Mouse (Mus musculus): Measurements from ENCODE around the gene Zfp958. TPM values are rescaled to one million over a fixed set of nuclear protein-coding genes. Genes with fewer than 3 reads are reported as not detected.
A peak's percentile ranks its signal among the peaks of the same experiment; 100 is the strongest.
"Not testable (repeated sequence)": the region's sequence is repeated elsewhere in the genome, so short reads cannot be mapped to it uniquely, and the experiment has no call there.

Zfp958 gene
- polyA plus RNA-seq, 1 experiment from 2014 or later: 22.2 TPM

DNA sequence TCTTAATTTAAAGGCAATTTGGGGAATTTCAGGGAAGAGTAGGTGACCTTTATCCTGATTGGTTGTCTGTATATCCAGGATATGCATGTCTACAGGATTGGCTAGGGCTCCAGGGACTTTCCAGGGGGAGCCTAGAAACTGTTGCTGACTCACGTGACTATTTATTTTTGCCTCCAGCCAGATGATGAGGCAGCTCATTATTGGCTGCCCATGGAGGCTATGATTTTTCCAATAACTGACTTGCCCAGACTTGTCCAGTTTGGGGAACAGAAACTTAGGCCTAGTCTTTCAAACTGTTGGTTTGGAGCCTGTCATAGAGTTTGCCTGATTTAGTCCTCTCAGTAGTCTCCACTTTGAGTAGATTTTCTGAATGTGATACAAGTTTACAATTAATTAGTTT lies 14.4 kb downstream of the Zfp958 start:
- H3K9ac ChIP-seq (replicated peaks; ENCODE audit: low read depth, low read length): no peak overlapping the region

DNA sequence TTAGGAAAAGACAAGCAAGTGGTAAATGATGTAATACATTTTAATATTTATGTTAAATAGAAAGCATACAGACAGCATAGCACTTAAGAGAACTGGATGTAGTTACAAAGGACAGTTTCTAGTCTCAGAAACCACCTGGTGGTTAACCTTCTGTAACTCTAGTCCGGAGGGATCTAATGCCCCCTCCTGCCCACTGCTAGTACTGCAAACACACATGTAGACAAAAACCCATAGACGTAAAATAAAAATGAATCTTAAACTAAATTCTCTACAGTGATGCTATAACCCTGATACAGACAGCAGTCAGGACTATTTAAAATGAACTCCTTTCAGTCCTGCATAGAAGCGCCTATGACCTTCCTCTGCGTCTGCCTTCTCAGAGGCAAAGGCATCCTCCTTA lies 24.1 kb downstream of the Zfp958 start:
- peaks cover 2% of the 10 kb centered on the region; the same call in 1 of the 2 replicates for H3K9me3 ChIP-seq (ENCODE audit: control insufficient read depth, low read length)
- H3K4me3 ChIP-seq (ENCODE audit: low read depth, low read length): no peak overlapping the region
- no peak overlapping the region for H3K9ac ChIP-seq (replicated peaks; ENCODE audit: low read depth, low read length)
- 94% methylated on average over 4 of the region's 4 CpGs for WGBS
- no peak overlapping the region for H3K27ac ChIP-seq (ENCODE audit: low read depth, low read length)
- no peaks in the 10 kb centered on the region for H3K27me3 ChIP-seq (ENCODE audit: control insufficient read depth, insufficient read depth, low read length)
- ATAC-seq (ENCODE audit: low read depth): no peak
- H3K4me1 ChIP-seq (ENCODE audit: control insufficient read depth, insufficient read depth, low read length): no peaks in the 10 kb centered on the region
- H3K36me3 ChIP-seq (ENCODE audit: control insufficient read depth, insufficient read depth, low read length): no peaks in the 10 kb centered on the region
- no peak overlapping the region for H3K4me2 ChIP-seq (ENCODE audit: low read depth, low read length)

More for the DNA sequence above, 14.4 kb downstream of the Zfp958 start:
- Histone ChIP-seq H3K9me3 (ENCODE audit: control insufficient read depth, low read length) (peaks cover 31% of the 10 kb centered on the region), H3K4me2 (ENCODE audit: low read depth, low read length) (no peak overlapping the region), H3K36me3 (ENCODE audit: control insufficient read depth, insufficient read depth, low read length) (peaks cover 45% of the 10 kb centered on the region), H3K4me1 (ENCODE audit: control insufficient read depth, insufficient read depth, low read length) (no peaks in the 10 kb centered on the region), H3K27ac (ENCODE audit: low read depth, low read length) (no peak overlapping the region), H3K27me3 (ENCODE audit: control insufficient read depth, insufficient read depth, low read length) (no peaks in the 10 kb centered on the region), H3K4me3 (ENCODE audit: low read depth, low read length) (no peak overlapping the region)
- WGBS: 100% methylated on average over 1 of the region's 1 CpGs
- ATAC-seq (ENCODE audit: low read depth): no peak

DNA sequence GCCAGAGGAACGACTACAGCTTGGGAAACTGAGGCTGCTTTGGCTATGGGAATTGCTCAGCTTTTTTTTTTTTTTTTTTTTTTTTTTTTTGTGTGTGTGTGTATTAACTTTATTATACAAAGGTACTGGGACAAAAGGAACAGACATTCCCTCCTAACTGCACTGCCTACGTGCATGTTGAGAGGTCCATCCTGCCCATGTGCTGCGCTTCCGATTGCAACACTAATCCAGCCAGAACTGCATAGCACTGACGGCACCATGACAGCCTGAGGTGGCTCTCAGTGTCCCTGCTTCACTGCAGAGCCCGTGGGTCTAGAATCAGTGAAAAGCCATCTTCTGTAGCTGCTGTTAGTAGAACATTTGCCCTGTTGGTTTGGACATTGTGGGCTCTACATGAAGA lies 30.0 kb downstream of the Zfp958 start:
- not testable (repeated sequence) for H3K9me3 ChIP-seq (ENCODE audit: control insufficient read depth, low read length); H3K36me3 ChIP-seq (ENCODE audit: control insufficient read depth, insufficient read depth, low read length); H3K27me3 ChIP-seq (ENCODE audit: control insufficient read depth, insufficient read depth, low read length); H3K27ac ChIP-seq (ENCODE audit: low read depth, low read length); H3K9ac ChIP-seq (replicated peaks; ENCODE audit: low read depth, low read length); H3K4me3 ChIP-seq (ENCODE audit: low read depth, low read length); H3K4me2 ChIP-seq (ENCODE audit: low read depth, low read length); ATAC-seq (ENCODE audit: low read depth); H3K4me1 ChIP-seq (ENCODE audit: control insufficient read depth, insufficient read depth, low read length)
- WGBS: 89% methylated on average over 6 of the region's 6 CpGs

DNA sequence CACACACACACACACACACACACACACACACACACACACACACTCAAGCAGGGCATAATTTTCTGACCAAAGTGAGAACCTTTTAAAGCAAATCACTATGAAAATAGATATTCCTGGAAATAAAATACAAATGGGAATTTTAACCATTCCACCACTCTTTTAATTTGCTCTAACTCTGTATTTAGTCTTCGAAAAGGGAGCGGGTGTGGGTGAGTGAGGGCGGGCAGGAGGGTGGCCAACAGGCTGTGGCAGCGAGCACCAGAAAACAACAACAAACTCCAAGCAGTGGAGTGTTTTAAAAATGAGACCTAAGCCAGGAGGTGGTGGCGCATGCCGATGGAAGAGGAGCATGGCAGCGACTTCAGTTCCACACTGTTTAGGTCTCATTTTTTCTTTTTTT lies 43.6 kb downstream of the Zfp958 start:
- H3K4me2 ChIP-seq (ENCODE audit: low read depth, low read length): no peak overlapping the region
- H3K9me3 ChIP-seq (ENCODE audit: control insufficient read depth, low read length): no peaks in the 10 kb centered on the region
- ATAC-seq (ENCODE audit: low read depth): no peak
- H3K4me1 ChIP-seq (ENCODE audit: control insufficient read depth, insufficient read depth, low read length): no peaks in the 10 kb centered on the region
- 89% methylated on average over 7 of the region's 7 CpGs for WGBS
- no peaks in the 10 kb centered on the region for H3K27me3 ChIP-seq (ENCODE audit: control insufficient read depth, insufficient read depth, low read length)
- H3K4me3 ChIP-seq (ENCODE audit: low read depth, low read length): no peak overlapping the region
- no peak overlapping the region for H3K9ac ChIP-seq (replicated peaks; ENCODE audit: low read depth, low read length)
- H3K27ac ChIP-seq (ENCODE audit: low read depth, low read length): no peak overlapping the region
- H3K36me3 ChIP-seq (ENCODE audit: control insufficient read depth, insufficient read depth, low read length): no peaks in the 10 kb centered on the region

DNA sequence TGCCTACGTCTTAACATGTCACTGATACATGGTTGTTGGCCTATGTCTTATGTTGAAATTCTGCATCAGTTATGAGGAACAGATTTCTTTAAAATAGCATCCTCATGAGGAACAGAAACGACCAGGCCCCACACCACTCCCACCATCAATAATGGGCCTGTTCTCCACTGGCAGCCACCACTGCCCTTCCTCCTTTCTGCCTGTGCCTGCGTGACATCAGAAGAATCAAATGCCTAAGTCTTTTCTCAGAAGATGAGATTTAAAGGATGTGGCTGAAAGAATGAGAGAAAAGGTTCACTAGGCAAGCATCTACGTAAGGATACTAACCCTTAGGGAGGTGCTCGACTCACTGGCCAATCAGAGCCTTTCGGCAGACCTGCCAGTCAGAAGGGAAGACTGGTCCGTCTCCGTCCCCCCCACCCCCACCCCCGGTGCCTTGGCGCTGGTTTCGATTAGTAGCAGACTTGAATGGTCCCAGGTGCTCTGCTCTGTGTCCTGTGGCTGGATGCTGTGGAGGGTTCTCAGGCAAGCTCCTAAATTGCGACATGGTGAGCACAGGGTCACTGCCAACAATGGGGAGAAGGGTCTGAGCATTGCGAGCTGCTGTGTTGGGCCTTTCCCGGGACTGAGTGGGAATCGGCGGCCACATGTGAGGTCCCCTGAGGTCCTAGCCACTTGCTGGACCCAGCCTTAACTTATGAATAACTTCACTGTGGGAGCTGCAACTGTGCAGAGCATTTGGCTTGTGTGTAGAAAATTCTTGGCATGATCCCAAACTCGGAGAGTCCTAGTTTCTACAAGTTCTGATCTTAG lies 62.4 kb downstream of the Zfp958 start:
- Histone ChIP-seq H3K9me3 (ENCODE audit: control insufficient read depth, low read length) (no peaks in the 10 kb centered on the region), H3K27me3 (ENCODE audit: control insufficient read depth, insufficient read depth, low read length) (no peaks in the 10 kb centered on the region), H3K4me2 (ENCODE audit: low read depth, low read length) (no peak overlapping the region), H3K9ac (replicated peaks; ENCODE audit: low read depth, low read length) (no peak overlapping the region), H3K36me3 (ENCODE audit: control insufficient read depth, insufficient read depth, low read length) (no peaks in the 10 kb centered on the region), H3K4me1 (ENCODE audit: control insufficient read depth, insufficient read depth, low read length) (peaks cover 3% of the 10 kb centered on the region; the same call in 1 of the 2 replicates), H3K27ac (ENCODE audit: low read depth, low read length) (no peak overlapping the region), H3K4me3 (ENCODE audit: low read depth, low read length) (no peak overlapping the region)
- WGBS: 88% methylated on average over 17 of the region's 17 CpGs
- ATAC-seq (ENCODE audit: low read depth): no peak

DNA sequence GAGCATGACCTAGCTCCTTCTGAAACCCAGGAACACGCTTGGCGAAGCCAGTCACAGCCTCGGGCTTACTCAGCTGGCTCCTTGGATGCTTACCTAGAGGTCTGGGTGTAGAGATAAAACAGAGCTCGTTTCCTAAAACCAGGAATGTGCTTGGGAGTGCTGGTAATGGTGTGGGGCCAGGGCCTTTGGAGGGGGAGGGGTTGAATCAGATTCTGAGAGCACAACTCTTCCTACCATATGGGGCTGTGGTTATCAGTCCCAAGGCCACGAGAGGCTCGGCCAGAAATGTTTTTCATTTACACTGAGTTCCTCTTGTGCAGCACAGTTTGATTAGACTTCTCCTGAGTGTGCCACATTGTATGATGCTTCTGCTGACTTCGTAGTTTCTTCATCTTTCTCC lies 63.6 kb downstream of the Zfp958 start:
- peak overlapping the region; percentile 80 for H3K9ac ChIP-seq (replicated peaks; ENCODE audit: low read depth, low read length)
- peak overlapping the region; percentile 48 for H3K27ac ChIP-seq (ENCODE audit: low read depth, low read length)
- peak overlapping the region; percentile 53 for H3K4me2 ChIP-seq (ENCODE audit: low read depth, low read length)
- peaks cover 3% of the 10 kb centered on the region; the same call in 1 of the 2 replicates for H3K4me1 ChIP-seq (ENCODE audit: control insufficient read depth, insufficient read depth, low read length)
- no peak for ATAC-seq (ENCODE audit: low read depth)
- WGBS: 90% methylated on average over 7 of the region's 7 CpGs
- H3K4me3 ChIP-seq (ENCODE audit: low read depth, low read length): peak overlapping the region; percentile 60
- no peaks in the 10 kb centered on the region for H3K27me3 ChIP-seq (ENCODE audit: control insufficient read depth, insufficient read depth, low read length)
- H3K36me3 ChIP-seq (ENCODE audit: control insufficient read depth, insufficient read depth, low read length): no peaks in the 10 kb centered on the region
- no peaks in the 10 kb centered on the region for H3K9me3 ChIP-seq (ENCODE audit: control insufficient read depth, low read length)

DNA sequence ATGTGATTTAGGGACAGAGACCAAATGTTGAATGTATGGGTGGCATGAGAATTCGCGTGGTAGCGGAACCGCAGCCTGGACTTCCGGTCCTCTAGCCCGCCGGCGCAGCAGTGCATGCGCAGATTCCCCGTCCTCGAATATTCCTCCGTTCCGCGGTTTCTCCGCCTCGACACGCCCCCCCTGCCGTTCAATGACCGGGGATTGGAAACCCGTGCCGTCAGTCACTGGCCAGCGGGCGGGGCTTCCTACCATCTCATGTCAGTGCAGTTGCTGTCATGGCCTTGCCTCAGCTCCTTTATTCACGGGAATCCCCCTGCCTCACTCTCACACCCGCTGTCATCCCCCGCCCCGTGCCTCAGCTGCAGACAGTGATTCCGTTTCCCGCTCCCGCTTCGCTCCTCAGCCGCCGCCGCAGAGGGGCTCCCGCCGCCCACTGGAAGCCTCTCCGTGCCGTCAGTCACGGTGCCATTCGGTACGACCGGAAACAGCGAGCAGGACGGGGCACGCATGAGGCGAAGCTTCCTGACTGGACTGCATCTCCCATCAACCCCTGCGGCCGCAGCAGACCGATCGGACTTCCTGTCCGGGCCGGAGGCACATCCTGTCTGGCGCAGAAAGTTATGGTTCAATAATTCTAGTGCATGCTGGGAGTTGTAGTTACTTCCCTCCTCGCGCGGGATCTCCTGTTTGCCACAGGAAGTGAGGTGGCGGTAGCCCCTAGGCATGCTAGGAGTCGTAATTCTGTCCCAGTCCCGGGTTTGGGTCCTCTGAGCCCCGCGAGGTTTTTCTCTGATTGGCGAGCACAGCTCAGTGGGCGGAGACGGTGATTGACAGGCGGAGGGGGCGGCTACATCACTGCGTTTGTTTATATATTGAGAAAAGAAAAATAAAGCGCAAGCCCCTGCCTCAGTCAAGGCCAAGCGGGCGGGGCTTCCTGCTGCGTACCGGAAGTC lies 64.6 kb downstream of the Zfp958 start:
- Histone ChIP-seq H3K4me3 (ENCODE audit: low read depth, low read length) (peak overlapping the region; percentile 60), H3K27me3 (ENCODE audit: control insufficient read depth, insufficient read depth, low read length) (no peaks in the 10 kb centered on the region), H3K4me2 (ENCODE audit: low read depth, low read length) (peak overlapping the region; percentile 53), H3K9me3 (ENCODE audit: control insufficient read depth, low read length) (no peaks in the 10 kb centered on the region), H3K36me3 (ENCODE audit: control insufficient read depth, insufficient read depth, low read length) (no peaks in the 10 kb centered on the region), H3K9ac (replicated peaks; ENCODE audit: low read depth, low read length) (peak overlapping the region; percentile 80), H3K4me1 (ENCODE audit: control insufficient read depth, insufficient read depth, low read length) (peaks cover 3% of the 10 kb centered on the region; the same call in 1 of the 2 replicates), H3K27ac (ENCODE audit: low read depth, low read length) (peak overlapping the region; percentile 97)
- ATAC-seq (ENCODE audit: low read depth): peak; percentile 95
- WGBS: under 1% methylated on average over 72 of the region's 72 CpGs

DNA sequence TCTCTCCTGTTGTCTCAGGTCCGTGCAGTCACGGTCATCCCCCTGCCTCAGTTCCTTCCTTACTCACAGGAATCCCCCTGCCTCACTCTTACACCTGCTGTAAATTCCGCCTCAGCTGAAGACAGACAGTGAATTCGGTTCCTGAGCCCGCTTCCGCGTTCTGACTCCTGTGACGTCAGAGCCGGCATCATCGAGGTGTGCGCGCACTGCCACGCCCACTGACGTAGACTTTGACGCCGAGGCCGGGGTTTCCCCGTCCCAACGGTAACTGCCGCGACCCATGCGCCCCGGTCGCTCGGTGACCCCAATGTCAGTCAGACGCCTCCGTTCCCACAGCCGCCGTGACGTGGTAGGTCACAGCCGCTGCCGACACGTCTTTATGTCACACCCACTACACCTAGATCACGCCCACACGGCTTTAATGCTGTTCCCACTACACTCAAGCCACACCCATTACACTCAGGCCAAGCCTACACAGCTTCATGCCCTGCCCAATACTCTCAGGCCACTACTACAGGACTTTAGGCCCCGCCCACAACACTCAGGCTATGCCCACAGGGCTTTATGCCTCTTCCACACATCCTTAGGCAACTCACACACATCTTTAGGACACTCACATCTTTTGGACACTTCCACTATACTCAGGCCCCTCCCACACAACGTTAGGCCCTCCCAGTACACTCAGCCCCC lies 65.4 kb downstream of the Zfp958 start:
- no peaks in the 10 kb centered on the region for H3K27me3 ChIP-seq (ENCODE audit: control insufficient read depth, insufficient read depth, low read length)
- H3K36me3 ChIP-seq (ENCODE audit: control insufficient read depth, insufficient read depth, low read length): no peaks in the 10 kb centered on the region
- peak overlapping the region; percentile 97 for H3K27ac ChIP-seq (ENCODE audit: low read depth, low read length)
- WGBS: 2% methylated on average over 36 of the region's 37 CpGs
- H3K9me3 ChIP-seq (ENCODE audit: control insufficient read depth, low read length): no peaks in the 10 kb centered on the region
- ATAC-seq (ENCODE audit: low read depth): peak; percentile 62
- H3K4me3 ChIP-seq (ENCODE audit: low read depth, low read length): peak overlapping the region; percentile 60
- peak overlapping the region; percentile 80 for H3K9ac ChIP-seq (replicated peaks; ENCODE audit: low read depth, low read length)
- peak overlapping the region; percentile 49 for H3K4me2 ChIP-seq (ENCODE audit: low read depth, low read length)
- H3K4me1 ChIP-seq (ENCODE audit: control insufficient read depth, insufficient read depth, low read length): peaks cover 3% of the 10 kb centered on the region; the same call in 1 of the 2 replicates
